Mouse (Mus musculus) megakaryocyte, embryonic 14.5 days (primary cell): ENCODE measurements around the gene Fthl17d.

Experiments
- FLI1 ChIP-seq: IDR thresholded peaks from 2 replicates; pipeline ENCODE4 v1.6.1; 2012; ENCODE audit warnings: low read length, inconsistent platforms, mixed read lengths
- GATA1 ChIP-seq: IDR thresholded peaks from 3 replicates; pipeline ENCODE4 v1.6.1; 2012; ENCODE audit warnings: mixed read lengths, low read length, inconsistent platforms, borderline replicate concordance

GRCm38 (mm10) chrX:8944041-8944440, 42.5 kb downstream of the Fthl17d start:
- TF ChIP-seq GATA1 (no peak), FLI1 (no peak)
